Mouse (Mus musculus): ENCODE data around the gene Ddost.
"Not testable (repeated sequence)": the region's sequence is repeated elsewhere in the genome, so short reads cannot be mapped to it uniquely, and the experiment has no call there.

Ddost gene

DNA sequence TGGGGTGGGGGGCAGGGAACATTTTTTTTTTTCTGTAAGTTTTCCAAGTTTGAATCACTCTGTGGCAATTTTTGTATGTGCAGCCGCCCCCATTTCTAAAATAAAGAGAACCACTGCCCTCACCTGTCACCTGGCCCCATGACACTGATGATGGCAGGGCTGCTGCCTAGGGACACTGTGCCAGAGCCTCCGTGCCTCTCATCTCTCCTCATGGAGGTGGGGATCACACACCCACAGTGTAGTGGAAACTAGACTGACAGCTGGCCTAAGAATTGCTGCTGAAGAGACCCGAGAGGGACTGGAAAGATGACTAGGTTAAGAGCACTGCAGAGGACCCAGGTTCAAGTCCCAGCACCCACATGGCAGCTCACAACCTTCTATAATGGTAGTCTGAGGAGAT is 7.6 kb downstream of the Ddost start:
- DNase-seq = no peak

DNA sequence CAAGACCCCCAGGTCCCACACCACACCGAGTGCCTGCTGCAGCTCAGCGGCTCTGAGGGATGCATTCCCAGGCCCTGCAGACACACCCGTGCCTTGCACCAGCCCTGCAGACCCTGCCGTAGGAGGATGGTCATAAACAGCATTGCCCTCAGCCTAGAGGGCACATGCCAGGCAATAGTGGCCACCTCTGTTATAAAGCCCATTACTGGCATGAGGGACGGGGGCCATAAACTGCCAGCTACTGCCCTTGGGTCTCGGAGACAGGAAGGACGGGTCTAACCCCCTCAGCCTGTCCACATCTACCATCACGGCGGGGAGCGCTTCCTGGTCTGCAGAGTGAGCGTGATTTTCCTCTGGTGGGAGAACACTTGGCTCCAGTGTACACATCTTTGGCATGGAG is 8.5 kb downstream of the Ddost start:
- DNase-seq = no peak

- DNase-seq = no peak
Observed at GRCm38 (mm10) chr4:138313795-138314194, 9.3 kb downstream of the Ddost start.

DNA sequence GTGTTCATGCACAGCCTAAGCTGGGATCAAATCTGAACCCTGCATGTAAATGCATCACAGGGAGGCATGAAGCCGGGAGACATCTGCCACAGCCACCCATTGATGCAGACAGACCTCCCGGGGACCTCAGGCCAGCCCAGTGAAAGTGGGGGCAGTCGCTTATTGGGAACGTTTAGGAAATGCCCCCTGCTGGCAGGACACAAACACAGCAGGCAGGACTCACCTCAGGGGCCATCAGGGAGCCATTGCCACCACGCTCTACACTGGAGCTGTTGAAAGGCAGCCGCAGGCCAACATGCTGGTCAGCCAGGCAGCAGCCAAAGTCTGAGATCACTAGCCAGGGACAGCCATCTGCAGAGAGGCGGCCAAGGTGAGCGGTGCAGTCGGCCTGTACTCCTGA is 11.3 kb downstream of the Ddost start:
- peak; percentile 57 for DNase-seq

DNA sequence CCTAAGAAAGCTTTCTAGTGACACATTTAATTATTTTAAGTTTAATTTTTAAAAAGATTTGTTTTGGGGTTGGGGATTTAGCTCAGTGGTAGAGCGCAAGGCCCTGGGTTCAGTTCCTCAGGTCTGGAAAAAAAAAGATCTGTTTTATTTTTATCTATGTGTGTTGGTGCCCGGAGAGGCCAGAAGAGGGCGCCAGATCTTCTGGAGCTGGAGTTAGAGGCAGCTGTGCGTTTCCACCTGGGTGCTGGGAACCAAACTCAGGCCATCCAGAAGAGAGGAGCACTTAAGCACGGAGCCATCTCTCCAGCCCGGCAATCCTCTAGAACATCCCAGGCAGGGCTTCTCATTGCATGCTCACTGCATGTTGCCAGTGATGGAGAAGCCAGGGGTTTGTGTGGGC is 11.8 kb downstream of the Ddost start:
- peak; percentile 24 to 40 for DNase-seq

GRCm38 (mm10) chr4:138318509-138319266 is 14.2 kb downstream of the Ddost start:
- peak; percentile 74 to 76 for DNase-seq

DNA sequence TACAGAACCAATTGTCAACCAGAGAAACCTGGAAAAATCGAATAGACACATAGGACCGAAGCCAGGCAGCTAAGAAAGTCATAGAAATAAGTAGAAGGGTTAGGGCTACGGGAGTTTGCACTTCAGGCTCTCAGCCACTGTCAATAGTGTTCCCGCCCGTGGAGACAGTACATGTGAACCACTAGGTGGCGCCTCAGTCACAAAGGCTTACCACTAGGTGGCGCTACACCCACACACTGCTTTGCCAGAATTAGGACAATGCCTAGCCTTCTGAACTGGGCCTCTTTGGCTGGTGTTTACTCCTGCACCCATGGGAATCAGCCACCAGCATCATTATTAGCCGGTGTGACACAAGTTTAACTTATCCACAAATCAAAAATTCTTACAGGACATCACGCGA is 15.0 kb downstream of the Ddost start:
- peak; percentile 89 to 90 for DNase-seq

GRCm38 (mm10) chr4:138320711-138321110 is 16.2 kb downstream of the Ddost start:
- DNase-seq = no peak

- no peak for DNase-seq
Observed at GRCm38 (mm10) chr4:138321488-138321887, 17.0 kb downstream of the Ddost start.

DNA sequence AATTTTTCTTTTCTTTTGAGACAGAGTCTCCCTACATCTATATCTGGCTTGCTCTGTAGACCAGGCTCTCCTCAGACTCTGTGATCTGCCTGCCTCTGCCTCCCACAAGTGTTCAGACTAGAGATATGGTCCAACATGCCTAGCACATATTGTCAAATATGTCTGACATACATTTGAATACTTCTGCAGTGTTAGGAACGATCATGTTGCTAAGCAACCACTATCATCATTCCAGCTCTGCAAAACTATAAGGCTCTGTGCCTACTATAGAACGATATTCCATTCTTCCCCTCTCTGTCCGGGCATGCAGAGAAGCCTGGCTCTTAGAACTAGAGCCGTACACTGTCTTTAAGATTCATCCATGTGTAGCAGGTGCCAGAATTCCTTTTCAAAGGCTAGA is 18.2 kb downstream of the Ddost start:
- DNase-seq = no peak

DNA sequence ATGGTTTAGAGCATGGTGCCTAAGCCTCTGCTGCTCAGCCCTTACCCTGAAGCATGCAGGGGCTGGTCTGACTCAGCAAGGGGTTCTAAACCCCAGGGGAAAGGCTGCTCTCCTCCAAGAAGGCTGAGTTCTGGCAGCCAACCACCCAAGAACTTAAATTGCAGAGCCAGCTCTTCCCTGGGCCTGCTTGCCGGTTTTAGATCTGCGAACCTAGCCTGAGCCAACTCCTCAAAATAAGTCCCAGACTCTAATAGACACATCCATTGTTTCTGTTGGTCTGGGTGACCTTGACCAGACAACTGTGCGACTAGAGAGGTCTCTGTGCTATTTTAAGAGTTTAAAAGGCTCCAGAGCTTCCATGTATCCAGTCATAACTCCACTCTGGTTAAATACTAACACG is 19.2 kb downstream of the Ddost start:
- DNase-seq = no peak

DNA sequence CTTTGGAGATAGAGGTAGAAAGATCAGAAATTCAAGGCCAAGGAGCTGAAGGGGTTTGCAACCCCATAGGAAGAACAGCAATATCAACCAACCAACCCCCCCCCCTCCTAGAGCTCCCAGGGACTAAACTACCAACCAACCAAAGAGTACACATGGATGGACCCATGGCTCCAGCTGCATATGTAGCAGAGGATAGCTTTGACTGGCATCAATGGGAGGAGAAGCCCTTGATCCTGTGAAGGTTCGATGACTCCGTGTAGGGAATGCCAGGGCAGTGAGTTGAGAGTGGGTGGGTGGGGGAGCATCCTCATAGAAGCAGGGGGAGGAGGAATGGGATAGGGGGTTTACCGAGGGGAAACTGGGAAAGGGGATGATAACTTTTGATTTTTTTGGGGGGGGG is 19.9 kb downstream of the Ddost start:
- DNase-seq = no peak

- DNase-seq = peak; percentile 97 to 98
Observed at GRCm38 (mm10) chr4:138325466-138326076, 21.0 kb downstream of the Ddost start.

DNA sequence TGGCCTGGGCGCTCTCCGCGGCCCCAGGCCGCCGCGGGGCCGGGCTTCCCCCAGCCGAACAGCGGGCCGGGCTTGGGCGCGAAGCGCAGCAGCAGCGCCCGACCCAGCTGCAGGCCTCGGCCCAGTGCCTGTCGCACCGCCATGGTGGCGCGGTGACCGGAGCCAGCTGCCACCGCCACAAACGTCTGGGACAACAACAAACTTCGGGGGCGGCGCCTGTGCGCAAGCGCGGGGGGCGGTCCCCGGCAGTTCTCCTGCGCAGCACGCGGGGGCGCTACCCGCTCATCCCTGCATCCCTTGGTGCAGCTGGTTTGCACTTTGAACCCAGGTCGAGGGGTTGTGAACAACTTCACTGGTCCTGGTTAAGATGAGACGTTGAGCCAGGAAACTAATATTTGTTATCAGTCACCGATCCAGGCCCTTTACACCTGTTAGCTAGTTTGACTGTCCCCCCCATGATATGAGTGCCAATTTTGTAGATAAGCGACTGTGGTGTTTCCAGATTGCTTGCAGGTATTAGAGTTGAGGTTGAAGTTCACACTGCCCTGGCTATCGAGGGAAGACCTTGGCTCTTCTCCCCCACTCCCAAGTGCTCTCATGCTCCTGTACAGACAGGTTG is 21.7 kb downstream of the Ddost start, which contains the start of gene Pink1:
Pink1 (minus strand) TSS at position 231 of the 619 bp plus-strand sequence.
- peak; percentile 95 to 96 for DNase-seq

- not testable (repeated sequence) for DNase-seq
Observed at GRCm38 (mm10) chr4:138327155-138327554, 22.6 kb downstream of the Ddost start.

- DNase-seq = no peak
Observed at GRCm38 (mm10) chr4:138327891-138328470, 23.5 kb downstream of the Ddost start.

GRCm38 (mm10) chr4:138330264-138330671 is 25.7 kb downstream of the Ddost start:
- DNase-seq = no peak

- DNase-seq = no peak
Observed at GRCm38 (mm10) chr4:138331647-138332046, 27.1 kb downstream of the Ddost start.

GRCm38 (mm10) chr4:138333135-138333534 is 28.6 kb downstream of the Ddost start:
- DNase-seq = no peak

GRCm38 (mm10) chr4:138335036-138335435 is 30.5 kb downstream of the Ddost start:
- no peak for DNase-seq

GRCm38 (mm10) chr4:138335648-138336047 is 31.1 kb downstream of the Ddost start:
- DNase-seq = peak; percentile 18 to 23

DNA sequence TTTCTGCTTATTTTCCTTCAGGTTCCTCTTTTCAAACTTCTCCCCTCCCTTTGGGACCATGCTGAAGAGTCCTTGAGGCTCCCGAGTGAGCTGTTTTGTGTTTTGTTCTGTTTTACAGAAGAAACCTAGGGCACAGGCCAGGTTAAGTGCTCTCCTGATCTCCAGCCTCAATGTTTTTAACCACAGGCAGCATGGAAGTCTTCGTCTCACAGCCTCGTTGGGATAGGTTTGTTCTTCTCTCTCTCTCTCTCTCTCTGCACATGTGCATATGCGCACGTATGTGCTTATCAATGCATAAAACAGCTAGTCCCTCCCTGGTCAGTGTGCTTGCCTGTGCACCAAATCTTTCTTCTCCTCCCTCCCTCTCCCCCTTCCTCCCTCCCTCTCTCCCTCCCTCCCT is 32.3 kb downstream of the Ddost start:
- DNase-seq = no peak

GRCm38 (mm10) chr4:138337341-138337740 is 32.8 kb downstream of the Ddost start:
- DNase-seq = no peak

DNA sequence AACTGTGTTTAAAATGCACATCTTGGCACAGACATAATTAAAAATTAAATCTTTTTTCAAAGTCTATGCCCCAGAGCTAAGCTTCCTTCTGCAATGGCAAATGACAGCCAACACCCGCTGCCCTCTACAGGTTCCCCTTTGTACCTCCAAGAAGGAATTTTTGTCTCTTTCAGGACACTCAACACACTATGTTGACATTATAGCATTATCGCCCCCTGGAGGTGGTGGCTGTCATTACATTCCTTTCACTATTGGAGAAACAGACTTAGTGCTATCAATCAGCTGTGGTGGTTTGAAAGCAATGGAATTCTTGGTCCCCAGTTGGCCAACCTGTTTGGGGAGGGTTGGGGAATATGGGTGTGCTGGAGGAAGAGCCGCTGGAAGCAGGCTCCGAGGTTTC is 35.4 kb downstream of the Ddost start:
- DNase-seq = peak; percentile 50 to 56

Measured in B cell, adult 2 months (primary cell).